Mouse (Mus musculus) MEL (cell line): Measurements from ENCODE around the gene Fam83d. TPM values are rescaled to one million over a fixed set of nuclear protein-coding genes. Genes with fewer than 3 reads are reported as not detected.
A peak's percentile ranks its signal among the peaks of the same experiment; 100 is the strongest.

Experiments
- DNase-seq: peaks from one replicate; pipeline ENCODE4 v3.0.0; 2011; ENCODE audit warnings: low read depth, low spot score
- H3K27ac ChIP-seq: 2 replicates; pipeline ENCODE4 v1.5.1; 2012; ENCODE audit warnings: low read depth, mild to moderate bottlenecking, control low read depth, low read length, moderate library complexity; ENCODE audit not compliant: control insufficient read depth
- H3K27me3 ChIP-seq, 2 experiments: fragments of 150-350 bp in 1 of 2; sonication (generic) in 1 of 2; 2 replicates each; pipeline ENCODE4 v1.6.1; 2012; ENCODE audit warnings: low read length in 2 of 2, mild to moderate bottlenecking in 2 of 2, improper control_type of control experiment in 1 of 2, moderate library complexity in 1 of 2; ENCODE audit not compliant: insufficient read depth in 2 of 2, control insufficient read depth in 1 of 2
- H3K36me3 ChIP-seq, 2 experiments: 2 replicates each; pipeline ENCODE4 v1.6.1; 2012 to 2014; ENCODE audit warnings: low read length in 2 of 2, improper control_type of control experiment in 1 of 2, inconsistent platforms in 1 of 2, mild to moderate bottlenecking in 1 of 2; ENCODE audit not compliant: insufficient read depth in 2 of 2, control insufficient read depth in 1 of 2
- H3K4me1 ChIP-seq, 2 experiments: fragments of 150-350 bp in 1 of 2; sonication (generic) in 1 of 2; 2 replicates each; pipeline ENCODE4 v1.6.1; 2012; ENCODE audit warnings: low read length in 2 of 2, improper control_type of control experiment in 1 of 2, mild to moderate bottlenecking in 1 of 2; ENCODE audit not compliant: insufficient read depth in 2 of 2, control insufficient read depth in 1 of 2
- H3K4me3 ChIP-seq, 2 experiments: fragments of 150-350 bp in 1 of 2; sonication (generic) in 1 of 2; 2 replicates each; pipeline ENCODE4 v1.5.1; 2012; ENCODE audit warnings: low read depth in 2 of 2, low read length in 2 of 2, mild to moderate bottlenecking in 2 of 2, moderate library complexity in 2 of 2, control low read depth in 1 of 2, improper control_type of control experiment in 1 of 2; ENCODE audit not compliant: control insufficient read depth in 1 of 2, insufficient read depth in 1 of 2
- H3K79me2 ChIP-seq: 2 replicates; pipeline ENCODE4 v1.6.1; 2012; ENCODE audit warnings: mild to moderate bottlenecking, low read length, moderate library complexity; ENCODE audit not compliant: control insufficient read depth, poor library complexity, insufficient read depth
- H3K9ac ChIP-seq: 2 replicates; pipeline ENCODE4 v1.6.1; 2012; ENCODE audit warnings: low read depth, mild to moderate bottlenecking, control low read depth, low read length, moderate library complexity; ENCODE audit not compliant: control insufficient read depth, poor library complexity, severe bottlenecking
- H3K9me3 ChIP-seq: fragments of 150-350 bp; sonication (generic); replicated peaks from 2 replicates; pipeline ENCODE4 v1.6.1; 2012; ENCODE audit warnings: mild to moderate bottlenecking, low read length, improper control_type of control experiment, moderate library complexity; ENCODE audit not compliant: insufficient read depth
- CTCF ChIP-seq, 3 experiments: IDR thresholded peaks in 2 of 3; conservative IDR thresholded peaks in 1 of 3; 2 replicates each; pipeline ENCODE4 v1.5.1; 2011 to 2012; ENCODE audit warnings: low read length in 3 of 3, low read depth in 2 of 3, mild to moderate bottlenecking in 2 of 3, improper control_type of control experiment in 1 of 3, inconsistent platforms in 1 of 3, mixed read lengths in 1 of 3, moderate library complexity in 1 of 3; ENCODE audit not compliant: control insufficient read depth in 1 of 3, insufficient read depth in 1 of 3, poor library complexity in 1 of 3, severe bottlenecking in 1 of 3
- E2F4 ChIP-seq: IDR thresholded peaks from 2 replicates; pipeline ENCODE4 v1.6.1; 2011; ENCODE audit warnings: low read depth, low read length, improper control_type of control experiment, borderline replicate concordance
- EP300 ChIP-seq, 2 experiments: IDR thresholded peaks; 2 replicates each; pipeline ENCODE4 v1.6.1; 2011; ENCODE audit warnings: improper control_type of control experiment in 2 of 2, low read length in 2 of 2, low read depth in 1 of 2, mild to moderate bottlenecking in 1 of 2
- ETS1 ChIP-seq: IDR thresholded peaks from 2 replicates; pipeline ENCODE4 v1.6.1; 2012; ENCODE audit warnings: low read depth, mild to moderate bottlenecking, inconsistent platforms, low read length, improper control_type of control experiment, moderate library complexity
- KAT2A ChIP-seq: conservative IDR thresholded peaks from 2 replicates; pipeline ENCODE4 v1.6.1; 2012; ENCODE audit warnings: low read depth, low read length, improper control_type of control experiment, inconsistent platforms
- MAFK ChIP-seq: IDR thresholded peaks from 2 replicates; pipeline ENCODE4 v1.6.1; 2011; ENCODE audit warnings: low read depth, mild to moderate bottlenecking, low read length, improper control_type of control experiment, borderline replicate concordance
- MAX ChIP-seq: IDR thresholded peaks from 2 replicates; pipeline ENCODE4 v1.6.1; 2011; ENCODE audit warnings: low read length, improper control_type of control experiment
- MXI1 ChIP-seq: IDR thresholded peaks from 2 replicates; pipeline ENCODE4 v1.6.1; 2011; ENCODE audit warnings: mild to moderate bottlenecking, low read depth, low read length, improper control_type of control experiment
- NELFE ChIP-seq: IDR thresholded peaks from 2 replicates; pipeline ENCODE4 v1.6.1; 2011; ENCODE audit warnings: low read depth, low read length, improper control_type of control experiment
- NRF1 ChIP-seq: IDR thresholded peaks from 2 replicates; pipeline ENCODE4 v1.6.1; 2014; ENCODE audit warnings: low read depth, mild to moderate bottlenecking, inconsistent platforms, low read length, improper control_type of control experiment, moderate library complexity; ENCODE audit not compliant: poor library complexity, insufficient read depth, severe bottlenecking
- POLR2AphosphoS5 ChIP-seq: IDR thresholded peaks from 2 replicates; pipeline ENCODE4 v1.6.1; 2012; ENCODE audit warnings: low read depth, borderline replicate concordance, mild to moderate bottlenecking, inconsistent platforms, low read length, moderate library complexity, mixed read lengths
- RAD21 ChIP-seq: IDR thresholded peaks from 2 replicates; pipeline ENCODE4 v1.6.1; 2011; ENCODE audit warnings: mild to moderate bottlenecking, low read depth, low read length, improper control_type of control experiment
- RCOR1 ChIP-seq: IDR thresholded peaks from 2 replicates; pipeline ENCODE4 v1.6.1; 2012; ENCODE audit warnings: low read depth, mild to moderate bottlenecking, inconsistent platforms, low read length, improper control_type of control experiment
- SMC3 ChIP-seq: IDR thresholded peaks from 2 replicates; pipeline ENCODE4 v1.6.1; 2011; ENCODE audit warnings: low read depth, low read length, improper control_type of control experiment
- TAL1 ChIP-seq: IDR thresholded peaks from 2 replicates; pipeline ENCODE4 v1.6.1; 2012; ENCODE audit warnings: mild to moderate bottlenecking, inconsistent platforms, low read length, moderate library complexity, mixed read lengths
- TBP ChIP-seq: IDR thresholded peaks from 2 replicates; pipeline ENCODE4 v1.8.0; 2011; ENCODE audit warnings: low read depth, low read length, improper control_type of control experiment
- TCF12 ChIP-seq: IDR thresholded peaks from 2 replicates; pipeline ENCODE4 v1.6.1; 2014; ENCODE audit warnings: low read depth, mild to moderate bottlenecking, inconsistent platforms, low read length, improper control_type of control experiment, moderate library complexity
- ZC3H11A ChIP-seq: IDR thresholded peaks from 2 replicates; pipeline ENCODE4 v1.6.1; 2012; ENCODE audit warnings: low read depth, mild to moderate bottlenecking, inconsistent platforms, low read length, improper control_type of control experiment
- ZKSCAN1 ChIP-seq: IDR thresholded peaks from 2 replicates; pipeline ENCODE4 v1.6.1; 2012; ENCODE audit warnings: low read depth, mild to moderate bottlenecking, inconsistent platforms, low read length, improper control_type of control experiment, moderate library complexity
- ZNF384 ChIP-seq: IDR thresholded peaks from 2 replicates; pipeline ENCODE4 v1.6.1; 2012; ENCODE audit warnings: low read depth, mild to moderate bottlenecking, inconsistent platforms, low read length, improper control_type of control experiment
- polyA plus RNA-seq, 2 experiments: library from polyadenylated mRNA; stranded (reverse) in 1 of 2; unstranded in 1 of 2; fragments of >175 nt in 1 of 2; fragments of >200 nt in 1 of 2; gene quantifications; 2 replicates each; pipeline versions ENCODE4 v1.2.1 to v1.2.4; 2012; ENCODE audit warnings: low replicate concordance in 2 of 2, low read depth in 1 of 2; ENCODE audit not compliant: insufficient read length in 2 of 2, insufficient read depth in 1 of 2, missing spikeins in 1 of 2
- total RNA-seq: library from RNA; depleted of rRNA; stranded (reverse); fragments of 300-350 nt; gene quantifications from 2 replicates; pipeline ENCODE4 v1.2.3, GENCODE M21; 2012

Gene Fam83d
- total and polyA plus RNA-seq, 3 experiments: 2.6 to 5.2 TPM; not detected in 1

DNA sequence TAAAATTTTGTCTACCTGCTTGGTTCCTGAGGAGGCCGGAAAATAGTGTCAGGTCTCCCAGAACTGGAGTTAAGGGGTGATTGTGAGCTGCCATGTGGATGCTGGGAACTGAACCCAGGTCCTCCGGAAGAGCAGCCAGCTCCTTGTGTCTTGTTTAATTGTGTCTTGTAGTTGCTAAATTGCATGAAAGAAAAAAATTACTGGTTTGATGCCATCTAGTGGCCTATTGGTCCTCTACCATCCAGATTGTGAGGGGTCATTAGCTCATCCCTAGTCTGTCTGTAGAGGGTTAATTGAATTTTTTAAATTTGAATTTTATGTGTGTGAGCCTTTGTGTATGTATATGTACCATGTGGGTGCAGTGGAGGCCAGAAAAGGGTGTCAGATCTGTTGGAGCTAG is 60.2 kb downstream of the Fam83d start:
- no peak overlapping the region for H3K27ac ChIP-seq
- H3K79me2 ChIP-seq: no peaks in the 10 kb centered on the region
- no peaks in the 10 kb centered on the region for H3K36me3 ChIP-seq
- no peaks in the 10 kb centered on the region for H3K4me1 ChIP-seq
- DNase-seq: peak; percentile 11
- H3K9me3 ChIP-seq: no peaks in the 10 kb centered on the region
- H3K4me3 ChIP-seq: no peak overlapping the region
- no peaks in the 10 kb centered on the region for H3K27me3 ChIP-seq
- no peak; the same call in 1 of the 2 replicates for TF ChIP-seq RAD21
- TF ChIP-seq ETS1: no peak
- no peak for TF ChIP-seq TCF12
- TF ChIP-seq NELFE: no peak
- no peak for TF ChIP-seq ZC3H11A
- TF ChIP-seq POLR2AphosphoS5: no peak
- no peak for TF ChIP-seq MAFK
- no peak for TF ChIP-seq NRF1
- TF ChIP-seq ZNF384: peak; percentile 66
- TF ChIP-seq MAX: no peak
- no peak for TF ChIP-seq ZKSCAN1
- TF ChIP-seq TBP: no peak
- TF ChIP-seq EP300 (IDR thresholded peaks at IDR 0.05; ENCODE audit: low read depth in 1 of 2, low read length in 2 of 2): no peak
- TF ChIP-seq TAL1: no peak
- peak in 1 of 3 experiments; percentile 39; a peak in 3 of 6 replicates for TF ChIP-seq CTCF (IDR thresholded peaks at IDR 0.05 in 2 of 3, conservative IDR thresholded peaks at IDR 0.05 in 1 of 3; ENCODE audit: control insufficient read depth in 1 of 3, insufficient read depth in 1 of 3, low read depth in 2 of 3, low read length in 3 of 3, poor library complexity in 1 of 3, severe bottlenecking in 1 of 3)
- no peak for TF ChIP-seq MXI1
- TF ChIP-seq SMC3: peak; percentile 27; the same call in 1 of the 2 replicates
- no peak for TF ChIP-seq E2F4
- no peak overlapping the region for H3K9ac ChIP-seq

DNA sequence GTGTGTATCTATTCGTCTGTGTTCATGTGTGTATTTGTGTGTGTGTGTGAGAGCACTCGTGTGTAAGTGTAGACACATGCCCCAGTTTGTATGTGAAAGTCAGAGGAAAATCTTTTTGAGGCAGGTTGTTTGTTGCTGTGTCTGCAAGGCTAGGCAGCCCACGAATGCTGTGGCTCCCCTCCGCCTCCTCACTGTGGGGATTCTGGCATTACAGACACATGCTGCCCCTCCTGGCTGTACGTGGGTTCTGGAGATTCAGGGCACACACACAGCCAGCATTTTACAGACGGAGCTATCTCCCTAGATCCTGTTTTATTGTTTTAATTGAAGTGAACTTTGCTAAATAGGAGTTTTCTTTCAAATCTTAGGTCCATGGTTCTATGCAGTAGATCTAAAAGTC is 61.9 kb downstream of the Fam83d start:
- H3K79me2 ChIP-seq: no peaks in the 10 kb centered on the region
- H3K9ac ChIP-seq: no peak overlapping the region
- no peaks in the 10 kb centered on the region for H3K4me1 ChIP-seq
- no peaks in the 10 kb centered on the region for H3K36me3 ChIP-seq
- no peak for DNase-seq
- H3K9me3 ChIP-seq: no peaks in the 10 kb centered on the region
- H3K27ac ChIP-seq: no peak overlapping the region
- TF ChIP-seq SMC3 (no peak), RCOR1 (no peak), NELFE (no peak), ZNF384 (no peak), RAD21 (no peak), KAT2A (no peak)
- no peaks in the 10 kb centered on the region for H3K27me3 ChIP-seq
- H3K4me3 ChIP-seq: no peak overlapping the region
